Mouse (Mus musculus): ENCODE results near the gene Tmem160. TPM values are rescaled to one million over a fixed set of nuclear protein-coding genes. Genes with fewer than 3 reads are reported as not detected.

Gene Tmem160
- total and polyA plus RNA-seq, 2 experiments from 2014 or later: 123 to 154 TPM

- Histone ChIP-seq H3K27ac (ENCODE audit: low read depth) (no peak overlapping the region), H3K36me3 (replicated peaks; ENCODE audit: control insufficient read depth, insufficient read depth, low read length) (peaks cover 15% of the 10 kb centered on the region), H3K9ac (replicated peaks; ENCODE audit: low read depth, low read length) (no peak overlapping the region), H3K9me3 (replicated peaks; ENCODE audit: control insufficient read depth, low read length) (no peaks in the 10 kb centered on the region), H3K4me3 (ENCODE audit: low read depth, low read length) (no peak overlapping the region), H3K27me3 (ENCODE audit: control insufficient read depth, insufficient read depth, low read length) (no peaks in the 10 kb centered on the region), H3K4me2 (ENCODE audit: low read depth, low read length) (no peak overlapping the region), H3K4me1 (ENCODE audit: control insufficient read depth, insufficient read depth) (0 out of 2 replicates have a peak, but pooled peaks cover 8% of the 10 kb centered on the region)
- TF ChIP-seq EP300 (IDR thresholded peaks at IDR 0.05; ENCODE audit: low read depth) (no peak), CTCF (IDR thresholded peaks at IDR 0.05; ENCODE audit: low read depth) (peak; percentile 97)
- WGBS: 43% methylated on average over 3 of the region's 3 CpGs
- ATAC-seq (ENCODE audit: insufficient read depth, low read depth) (peak; percentile 59; the same call in 1 of the 2 replicates), DNase-seq (ENCODE audit: low spot score) (peak; percentile 61)
Observed at GRCm38 (mm10) chr7:16491759-16492158, 39.2 kb downstream of the Tmem160 start.

- H3K36me3 ChIP-seq (replicated peaks; ENCODE audit: control insufficient read depth, insufficient read depth, low read length): peaks cover 20% of the 10 kb centered on the region
- H3K9me3 ChIP-seq (replicated peaks; ENCODE audit: control insufficient read depth, low read length): no peaks in the 10 kb centered on the region
- ATAC-seq (ENCODE audit: insufficient read depth, low read depth) (no peak), DNase-seq (ENCODE audit: low spot score) (no peak)
- WGBS: 61% methylated on average over 3 of the region's 3 CpGs
- H3K9ac ChIP-seq (replicated peaks; ENCODE audit: low read depth, low read length): no peak overlapping the region
- H3K4me3 ChIP-seq (ENCODE audit: low read depth, low read length): no peak overlapping the region
- no peak overlapping the region for H3K4me2 ChIP-seq (ENCODE audit: low read depth, low read length)
- no peak for TF ChIP-seq CTCF (IDR thresholded peaks at IDR 0.05; ENCODE audit: low read depth)
- no peak for TF ChIP-seq EP300 (IDR thresholded peaks at IDR 0.05; ENCODE audit: low read depth)
- no peak overlapping the region for H3K27ac ChIP-seq (ENCODE audit: low read depth)
- H3K4me1 ChIP-seq (ENCODE audit: control insufficient read depth, insufficient read depth): 0 out of 2 replicates have a peak, but pooled peaks cover 8% of the 10 kb centered on the region
- no peaks in the 10 kb centered on the region for H3K27me3 ChIP-seq (ENCODE audit: control insufficient read depth, insufficient read depth, low read length)
Observed at GRCm38 (mm10) chr7:16492211-16492610, 39.6 kb downstream of the Tmem160 start.

GRCm38 (mm10) chr7:16493361-16493760 is 40.8 kb downstream of the Tmem160 start:
- WGBS: 49% methylated on average over 2 of the region's 2 CpGs
- no peaks in the 10 kb centered on the region for H3K9me3 ChIP-seq (replicated peaks; ENCODE audit: control insufficient read depth, low read length)
- DNase-seq (ENCODE audit: low spot score): no peak
- H3K36me3 ChIP-seq (replicated peaks; ENCODE audit: control insufficient read depth, insufficient read depth, low read length): peaks cover 32% of the 10 kb centered on the region
- H3K4me2 ChIP-seq (ENCODE audit: low read depth, low read length): no peak overlapping the region
- no peak for TF ChIP-seq EP300 (IDR thresholded peaks at IDR 0.05; ENCODE audit: low read depth)
- peak; percentile 64 for TF ChIP-seq CTCF (IDR thresholded peaks at IDR 0.05; ENCODE audit: low read depth)
- H3K4me3 ChIP-seq (ENCODE audit: low read depth, low read length): no peak overlapping the region
- H3K27ac ChIP-seq (ENCODE audit: low read depth): no peak overlapping the region
- no peaks in the 10 kb centered on the region for H3K27me3 ChIP-seq (ENCODE audit: control insufficient read depth, insufficient read depth, low read length)
- ATAC-seq (ENCODE audit: insufficient read depth, low read depth): no peak
- no peak overlapping the region for H3K9ac ChIP-seq (replicated peaks; ENCODE audit: low read depth, low read length)
- H3K4me1 ChIP-seq (ENCODE audit: control insufficient read depth, insufficient read depth): 0 out of 2 replicates have a peak, but pooled peaks cover 8% of the 10 kb centered on the region

- Histone ChIP-seq H3K4me1 (ENCODE audit: control insufficient read depth, insufficient read depth) (0 out of 2 replicates have a peak, but pooled peaks cover 8% of the 10 kb centered on the region), H3K36me3 (replicated peaks; ENCODE audit: control insufficient read depth, insufficient read depth, low read length) (peaks cover 35% of the 10 kb centered on the region), H3K9ac (replicated peaks; ENCODE audit: low read depth, low read length) (no peak overlapping the region), H3K4me3 (ENCODE audit: low read depth, low read length) (no peak overlapping the region), H3K27ac (ENCODE audit: low read depth) (no peak overlapping the region), H3K27me3 (ENCODE audit: control insufficient read depth, insufficient read depth, low read length) (no peaks in the 10 kb centered on the region), H3K9me3 (replicated peaks; ENCODE audit: control insufficient read depth, low read length) (no peaks in the 10 kb centered on the region), H3K4me2 (ENCODE audit: low read depth, low read length) (no peak overlapping the region)
- TF ChIP-seq EP300 (IDR thresholded peaks at IDR 0.05; ENCODE audit: low read depth) (no peak), CTCF (IDR thresholded peaks at IDR 0.05; ENCODE audit: low read depth) (no peak)
- ATAC-seq (ENCODE audit: insufficient read depth, low read depth): no peak
- WGBS: 39% methylated on average over 3 of the region's 3 CpGs
- no peak for DNase-seq (ENCODE audit: low spot score)
Observed at GRCm38 (mm10) chr7:16496260-16496659, 43.7 kb downstream of the Tmem160 start.

- Histone ChIP-seq H3K9ac (replicated peaks; ENCODE audit: low read depth, low read length) (no peak overlapping the region), H3K9me3 (replicated peaks; ENCODE audit: control insufficient read depth, low read length) (no peaks in the 10 kb centered on the region), H3K27ac (ENCODE audit: low read depth) (no peak overlapping the region), H3K36me3 (replicated peaks; ENCODE audit: control insufficient read depth, insufficient read depth, low read length) (peaks cover 62% of the 10 kb centered on the region), H3K4me3 (ENCODE audit: low read depth, low read length) (no peak overlapping the region), H3K4me1 (ENCODE audit: control insufficient read depth, insufficient read depth) (0 out of 2 replicates have a peak, but pooled peaks cover 8% of the 10 kb centered on the region), H3K27me3 (ENCODE audit: control insufficient read depth, insufficient read depth, low read length) (no peaks in the 10 kb centered on the region), H3K4me2 (ENCODE audit: low read depth, low read length) (no peak overlapping the region)
- TF ChIP-seq CTCF (IDR thresholded peaks at IDR 0.05; ENCODE audit: low read depth) (no peak), EP300 (IDR thresholded peaks at IDR 0.05; ENCODE audit: low read depth) (no peak)
- WGBS: 86% methylated on average over 6 of the region's 6 CpGs
- no peak for ATAC-seq (ENCODE audit: insufficient read depth, low read depth)
- no peak for DNase-seq (ENCODE audit: low spot score)
Observed at GRCm38 (mm10) chr7:16499671-16500104, 47.1 kb downstream of the Tmem160 start.

GRCm38 (mm10) chr7:16501571-16501970 is 49.0 kb downstream of the Tmem160 start:
- ATAC-seq (ENCODE audit: insufficient read depth, low read depth) (no peak), DNase-seq (ENCODE audit: low spot score) (no peak)
- H3K9me3 ChIP-seq (replicated peaks; ENCODE audit: control insufficient read depth, low read length): no peaks in the 10 kb centered on the region
- 82% methylated on average over 4 of the region's 4 CpGs for WGBS
- no peak overlapping the region for H3K4me3 ChIP-seq (ENCODE audit: low read depth, low read length)
- 0 out of 2 replicates have a peak, but pooled peaks cover 2% of the 10 kb centered on the region for H3K4me1 ChIP-seq (ENCODE audit: control insufficient read depth, insufficient read depth)
- no peak overlapping the region for H3K4me2 ChIP-seq (ENCODE audit: low read depth, low read length)
- H3K9ac ChIP-seq (replicated peaks; ENCODE audit: low read depth, low read length): no peak overlapping the region
- H3K27ac ChIP-seq (ENCODE audit: low read depth): no peak overlapping the region
- H3K27me3 ChIP-seq (ENCODE audit: control insufficient read depth, insufficient read depth, low read length): no peaks in the 10 kb centered on the region
- peaks cover 69% of the 10 kb centered on the region for H3K36me3 ChIP-seq (replicated peaks; ENCODE audit: control insufficient read depth, insufficient read depth, low read length)
- TF ChIP-seq CTCF (IDR thresholded peaks at IDR 0.05; ENCODE audit: low read depth): no peak
- no peak for TF ChIP-seq EP300 (IDR thresholded peaks at IDR 0.05; ENCODE audit: low read depth)

Measured in heart, postnatal 0 days (tissue).